Mouse (Mus musculus) mouse embryonic stem cell (cell line): ENCODE measurements around the gene Gm11992.

Source experiments
- in situ Hi-C, 2 experiments: fragments of 300-500 bp; cut with MboI; formaldehyde crosslinking; loops; 1 replicate in 1 of 2; 3 replicates in 1 of 2; pipeline ENCODE4 v1.14.3; 2019 to 2020; ENCODE audit warnings: low sequenced_read_pairs in 2 of 2, low pct_unique_long_range_greater_than_20kb in 1 of 2, mixed read lengths in 1 of 2; ENCODE audit not compliant: unreplicated experiment in 1 of 2

The Gm11992 gene

DNA sequence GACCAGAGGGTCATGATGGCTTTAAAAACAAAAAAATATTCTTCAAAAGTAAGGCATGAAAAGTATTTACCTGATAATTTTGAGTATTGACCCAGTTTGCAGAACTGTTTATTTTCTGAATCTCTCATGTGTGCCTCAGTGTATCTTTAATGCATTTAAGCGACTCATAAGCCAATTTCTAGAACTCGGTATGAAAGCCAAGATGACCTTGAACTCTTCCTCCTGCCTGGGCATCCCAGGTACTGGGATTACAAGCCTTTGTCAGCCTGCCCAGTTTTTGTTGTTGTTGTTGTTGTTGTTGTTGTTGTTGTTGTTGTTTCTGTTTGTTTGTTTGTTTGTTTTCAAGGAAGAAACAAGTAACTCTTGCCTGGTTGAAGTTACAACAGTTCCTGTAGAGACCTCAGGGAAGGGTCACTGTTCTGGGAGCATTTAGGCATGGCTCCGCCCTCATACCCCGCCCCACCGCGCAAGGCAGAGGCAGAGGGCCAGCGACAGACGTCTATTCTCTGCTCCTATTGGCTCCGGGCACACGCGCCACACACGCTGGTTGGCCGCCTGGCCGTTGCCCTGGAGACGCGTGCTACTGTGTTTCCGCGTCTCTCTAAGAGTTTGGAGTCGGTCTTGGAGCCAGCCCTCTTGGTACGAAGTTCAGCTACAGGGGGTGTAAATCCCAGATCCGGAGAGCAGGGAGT is at the start of gene Gm11992:
TSS of gene Gm11992 (plus strand) at position 584 of the 692 bp plus-strand sequence.
- in situ Hi-C loops: no loop called here

DNA sequence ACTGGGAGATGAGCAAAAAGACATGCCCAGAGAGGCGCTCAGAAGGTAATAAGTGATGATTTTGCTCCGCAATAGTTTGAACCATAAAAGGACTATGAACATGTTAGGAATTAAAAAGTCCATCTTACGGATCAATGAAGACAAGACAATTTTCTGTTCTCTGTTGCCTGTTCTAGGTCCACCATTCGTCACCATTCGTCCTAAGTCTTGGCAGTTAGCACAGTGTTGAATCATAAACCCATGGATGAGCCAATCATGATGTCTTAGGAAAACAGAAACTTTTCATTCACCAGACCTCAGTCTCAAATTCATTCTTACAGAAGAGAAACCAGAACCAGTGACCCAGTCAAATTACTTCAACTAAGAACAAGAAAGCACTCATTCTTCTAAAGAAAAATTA is 39.6 kb upstream of the Gm11992 start:
- in situ Hi-C loops: no loop called here

DNA sequence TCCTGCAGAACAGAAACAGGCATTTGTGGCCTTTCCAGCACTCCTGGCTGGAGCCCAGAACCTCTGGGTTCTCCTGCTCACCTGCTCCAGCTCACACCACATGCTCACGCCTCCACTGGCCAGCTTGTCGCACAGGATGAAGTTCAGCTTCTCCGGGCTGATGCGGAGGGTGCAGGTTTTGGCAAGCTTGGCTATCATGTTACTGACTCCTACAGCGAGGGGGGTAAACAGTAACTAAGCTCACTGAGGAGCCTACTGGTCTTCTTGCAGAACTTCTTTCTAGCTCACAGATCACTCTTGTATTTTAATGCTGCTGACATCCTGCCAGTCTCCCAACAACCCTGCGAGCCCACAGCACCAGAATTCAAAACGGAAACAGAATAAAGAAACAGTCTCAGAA is 38.0 kb upstream of the Gm11992 start:
- in situ Hi-C loops: loop anchor here in 1 of 2 experiments (10.0 kb wide), 1 partner anchor 104 kb away; the partner anchor contains the start of gene Upp1

DNA sequence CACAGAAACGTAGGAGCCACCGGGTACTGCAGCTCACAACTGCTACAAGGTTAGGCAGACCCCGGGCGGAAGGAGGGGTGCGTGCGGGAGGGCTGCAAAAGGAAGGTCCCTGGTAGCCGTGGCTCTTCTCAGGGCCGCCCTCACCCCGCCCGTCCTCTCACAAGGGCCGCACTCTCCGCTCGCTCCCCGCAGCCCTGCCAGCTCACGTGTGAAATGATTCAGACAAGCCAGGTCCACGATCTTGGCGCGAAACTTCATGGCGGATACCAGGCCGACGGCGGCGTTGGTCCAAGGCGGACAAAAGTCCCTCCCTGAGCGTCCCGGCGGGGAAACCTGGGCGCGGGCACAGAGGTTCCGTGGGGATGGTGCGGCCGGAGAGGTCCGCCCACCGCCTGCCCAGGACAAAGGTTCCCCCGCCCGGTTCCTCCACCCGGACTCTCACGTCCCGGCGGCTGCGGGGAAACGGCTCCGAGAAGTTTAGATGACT is 37.5 kb upstream of the Gm11992 start, which contains the start of gene Hus1:
TSS of gene Hus1 (minus strand) at position 339 of the 487 bp plus-strand sequence.
- in situ Hi-C loops: loop anchor here in 1 of 2 experiments (10.0 kb wide), 1 partner anchor 104 kb away; the partner anchor contains the start of gene Upp1

DNA sequence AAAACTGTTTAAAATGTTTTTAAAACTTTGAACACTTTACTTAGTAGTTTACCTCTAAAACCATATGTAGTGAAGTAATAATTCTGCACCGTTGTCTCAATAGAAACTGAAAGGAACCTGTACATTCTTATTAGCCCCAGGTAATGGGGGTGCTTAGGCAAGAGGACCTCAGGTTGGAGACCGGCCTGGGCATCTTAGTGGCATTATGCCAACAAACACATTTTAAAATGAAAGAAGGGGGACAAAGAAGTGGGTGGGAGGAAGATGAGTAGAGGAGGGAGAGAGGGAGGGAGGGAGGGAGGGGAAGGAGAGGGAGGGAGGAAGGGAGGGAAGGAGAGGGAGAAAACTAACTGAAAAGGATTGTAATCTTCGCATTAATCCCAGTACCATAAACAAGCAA is 37.0 kb upstream of the Gm11992 start:
- in situ Hi-C loops: loop anchor here in 1 of 2 experiments (10.0 kb wide), 1 partner anchor 103 kb away; the partner anchor contains the start of gene Upp1

DNA sequence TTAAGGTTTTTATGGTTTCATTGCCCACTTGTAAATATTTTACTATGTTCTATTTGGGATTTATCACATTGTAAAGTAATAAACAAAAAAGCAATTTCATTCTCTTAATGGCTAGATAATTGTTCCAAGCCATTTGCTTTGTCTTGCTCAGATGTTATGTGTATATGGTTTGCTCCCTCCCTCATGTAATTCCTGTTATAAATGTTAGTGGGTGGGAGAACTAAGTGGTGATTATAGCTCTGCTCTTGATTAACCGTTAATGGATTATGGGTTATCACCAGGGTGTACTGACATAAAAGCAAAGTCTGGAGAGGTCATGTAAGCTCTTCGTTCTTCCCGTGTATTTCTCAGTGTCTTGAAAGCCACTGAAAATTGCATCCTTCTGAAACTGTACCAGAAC is 33.7 kb upstream of the Gm11992 start:
- in situ Hi-C loops: loop anchor here in 1 of 2 experiments (10.0 kb wide), 1 partner anchor 100 kb away; the partner anchor contains the start of gene Upp1

DNA sequence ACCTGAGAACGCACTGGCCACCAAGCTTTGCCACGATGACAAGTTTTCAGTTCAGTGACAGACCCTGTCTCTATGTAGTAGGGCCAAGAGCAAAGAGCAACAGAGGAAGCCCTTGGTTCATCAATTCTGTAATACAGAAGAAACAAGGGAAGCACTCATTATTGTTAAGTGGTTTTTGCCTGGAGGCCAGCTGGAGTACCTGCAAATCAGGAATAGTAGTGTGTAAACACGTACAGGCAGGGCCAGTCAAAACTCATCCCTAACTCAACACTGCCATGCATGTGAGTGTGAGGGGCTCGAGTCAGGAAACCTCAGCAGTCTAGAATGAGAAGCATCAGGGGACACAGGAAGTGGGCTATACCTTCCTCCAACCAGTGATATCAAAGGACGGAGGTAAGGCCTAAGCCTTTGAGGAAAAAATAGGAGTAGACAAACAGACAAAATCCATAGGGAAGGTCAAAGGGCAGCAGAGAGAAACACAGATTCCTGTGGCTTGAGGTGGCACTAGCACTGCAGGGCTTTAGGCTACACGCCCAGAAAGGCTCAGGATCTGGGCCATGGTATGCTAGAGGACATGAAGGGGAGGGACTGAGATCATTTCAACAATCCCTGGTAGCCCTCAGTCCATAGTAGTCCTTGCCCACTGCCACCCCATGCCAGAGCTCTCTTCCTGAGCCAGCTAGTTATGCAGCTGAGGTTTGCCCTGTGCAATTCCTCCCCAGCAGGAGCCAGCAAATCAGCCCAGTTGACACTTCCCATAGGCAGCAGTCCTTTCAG is 29.7 kb upstream of the Gm11992 start:
- in situ Hi-C loops: loop anchor here in 1 of 2 experiments (10.0 kb wide), 1 partner anchor 96 kb away; the partner anchor contains the start of gene Upp1

DNA sequence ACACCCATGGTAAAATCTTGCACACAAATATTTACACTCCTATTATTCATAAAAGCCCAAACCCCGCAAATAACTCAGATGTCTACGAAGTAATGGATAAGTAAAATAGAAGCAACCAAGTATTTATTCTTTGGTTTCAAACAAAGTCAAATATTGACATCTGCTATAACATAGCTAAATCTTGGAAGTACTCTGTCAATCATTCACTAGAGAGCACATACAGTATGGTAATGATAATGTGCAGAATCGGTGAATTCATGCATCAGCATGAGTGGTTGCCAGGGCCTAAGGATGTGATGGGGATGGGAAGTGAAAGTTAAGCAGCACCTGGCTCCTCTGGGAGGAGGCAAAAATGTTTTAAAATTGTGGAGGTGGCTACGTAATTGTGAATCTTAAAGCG is 28.2 kb upstream of the Gm11992 start:
- in situ Hi-C loops: no loop called here

DNA sequence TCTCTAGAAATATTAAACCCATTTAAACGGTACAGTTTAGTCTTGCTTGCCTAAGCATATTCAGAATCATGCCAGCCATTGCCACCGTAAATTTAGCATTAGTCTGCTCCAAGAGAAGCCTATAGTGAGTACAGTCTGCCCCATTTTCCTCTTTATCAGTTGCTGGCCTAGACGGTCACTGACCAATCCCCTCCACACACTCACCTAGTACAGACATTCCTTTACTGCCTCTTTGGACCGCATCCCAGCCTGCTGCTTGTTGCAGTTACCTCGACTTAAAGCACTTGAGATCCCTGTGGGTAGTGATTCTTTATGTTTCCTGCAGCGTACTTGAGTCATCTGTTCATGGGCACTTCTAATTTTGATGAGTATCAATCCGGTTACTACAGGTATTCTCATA is 23.6 kb upstream of the Gm11992 start:
- in situ Hi-C loops: no loop called here

DNA sequence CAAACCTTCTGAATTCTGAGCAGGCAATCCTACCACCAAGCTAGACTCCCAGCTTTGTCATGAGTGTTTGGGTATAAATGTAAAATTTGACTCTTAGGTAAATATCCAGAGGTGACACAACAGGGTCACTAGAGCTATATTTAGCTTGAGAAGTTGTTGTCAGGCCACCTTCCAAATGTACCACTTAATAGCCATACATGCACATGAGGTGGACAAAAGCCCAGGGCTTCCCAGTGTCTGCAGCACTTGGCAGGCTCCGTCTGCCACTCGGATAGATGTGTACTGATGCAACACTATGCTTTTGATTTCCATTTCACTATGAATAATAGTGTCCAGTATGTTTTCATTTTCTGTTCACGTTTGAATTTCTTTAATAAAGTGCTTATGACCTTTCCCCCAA is 23.2 kb upstream of the Gm11992 start:
- in situ Hi-C loops: no loop called here

DNA sequence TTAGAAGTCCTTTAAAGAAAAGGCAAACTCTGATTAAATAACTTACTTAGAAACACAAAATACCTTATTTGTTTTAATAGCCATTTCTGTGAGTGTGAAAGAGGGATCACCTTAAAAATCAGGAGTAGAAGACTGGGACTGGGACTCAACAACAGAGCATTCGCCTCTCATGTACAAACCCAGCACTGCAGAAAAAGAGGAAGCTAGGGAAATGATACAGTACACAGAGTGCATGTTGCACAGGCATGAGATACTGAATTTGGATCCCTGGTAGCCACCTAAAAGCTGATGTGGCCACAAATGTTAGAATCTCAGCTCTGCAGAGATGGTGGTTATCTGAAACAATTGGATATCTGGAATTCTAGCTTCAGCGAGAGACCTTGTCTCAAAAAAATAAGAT is 16.9 kb upstream of the Gm11992 start:
- in situ Hi-C loops: no loop called here

DNA sequence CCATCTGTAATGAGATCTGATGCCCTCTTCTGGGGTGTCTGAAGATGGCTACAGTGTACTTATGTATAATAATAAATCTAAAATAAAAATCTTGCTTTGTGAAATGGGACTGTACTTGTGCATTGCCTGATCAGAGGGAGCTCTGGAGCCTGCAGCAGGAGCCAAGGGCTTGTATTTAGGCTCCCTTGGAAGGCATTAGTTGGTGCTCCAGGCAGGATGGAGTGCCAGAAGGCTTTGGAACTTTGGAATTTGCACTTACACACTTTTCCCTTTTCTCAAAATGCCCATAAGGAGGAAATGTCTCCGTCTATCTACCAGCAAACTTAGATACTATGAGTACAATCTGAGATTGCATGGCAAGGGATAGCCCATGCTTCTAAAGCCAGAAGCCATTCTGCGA is 1.8 kb upstream of the Gm11992 start:
- in situ Hi-C loops: no loop called here

DNA sequence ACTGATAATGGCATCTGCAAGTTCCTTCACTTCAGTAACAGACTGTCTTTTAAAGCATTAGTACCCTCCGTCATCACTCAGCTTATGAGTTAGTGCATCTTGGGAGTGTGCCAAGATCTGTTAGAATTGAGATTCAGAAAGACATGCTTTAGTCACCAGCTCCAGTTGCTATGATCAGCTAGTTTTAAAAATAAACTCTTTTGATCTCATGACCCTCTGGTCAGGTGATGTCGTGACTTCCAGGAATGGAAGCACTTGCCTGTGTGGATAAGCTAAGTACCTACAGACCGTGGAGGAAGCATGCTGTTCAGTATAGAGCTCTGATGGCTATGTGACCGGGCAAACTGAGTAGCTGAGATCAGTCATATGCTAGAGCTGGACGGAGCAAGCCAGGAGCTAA is 1.4 kb upstream of the Gm11992 start:
- in situ Hi-C loops: no loop called here

DNA sequence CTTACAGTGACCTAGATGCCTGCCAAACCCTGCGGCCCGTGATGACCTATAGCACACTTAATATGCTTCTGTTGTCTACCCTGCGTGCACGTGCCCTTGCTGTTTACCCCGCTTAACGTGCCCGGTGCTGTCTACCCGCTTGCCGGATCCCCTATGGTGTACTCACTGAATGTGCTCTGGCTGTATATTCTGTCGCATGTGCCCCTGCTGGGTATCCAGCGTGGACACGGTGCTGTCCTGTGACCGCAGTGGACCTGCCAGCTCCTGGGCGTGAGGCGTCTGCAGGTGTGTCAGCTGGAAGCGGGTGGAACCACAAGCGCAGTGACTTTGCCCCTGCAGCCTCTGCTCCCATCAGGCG is 288 bp downstream of the Gm11992 start, which contains the start of gene Sun3:
TSS of gene Sun3 (minus strand) at position 289 of the 358 bp plus-strand sequence.
- in situ Hi-C loops: no loop called here

DNA sequence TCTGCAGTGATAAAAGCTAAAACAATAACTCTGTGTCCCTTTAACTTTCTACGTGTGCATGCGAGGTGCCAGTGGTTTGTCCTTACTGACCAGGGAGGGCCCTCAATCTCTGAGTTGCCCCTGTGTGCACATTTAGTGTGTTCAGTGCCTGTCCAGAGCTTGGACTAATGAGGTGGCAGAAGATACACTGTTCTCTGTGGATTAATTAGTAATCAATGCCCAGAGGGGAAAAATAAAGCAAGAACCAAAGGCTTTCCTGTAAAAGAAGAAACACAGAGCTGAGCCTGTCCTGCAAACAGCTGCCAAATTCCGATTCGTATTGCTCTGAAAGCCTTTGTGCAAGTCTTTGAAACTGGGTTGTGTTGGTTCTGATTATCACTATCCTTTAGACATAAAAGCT is 1.8 kb downstream of the Gm11992 start:
- in situ Hi-C loops: no loop called here

DNA sequence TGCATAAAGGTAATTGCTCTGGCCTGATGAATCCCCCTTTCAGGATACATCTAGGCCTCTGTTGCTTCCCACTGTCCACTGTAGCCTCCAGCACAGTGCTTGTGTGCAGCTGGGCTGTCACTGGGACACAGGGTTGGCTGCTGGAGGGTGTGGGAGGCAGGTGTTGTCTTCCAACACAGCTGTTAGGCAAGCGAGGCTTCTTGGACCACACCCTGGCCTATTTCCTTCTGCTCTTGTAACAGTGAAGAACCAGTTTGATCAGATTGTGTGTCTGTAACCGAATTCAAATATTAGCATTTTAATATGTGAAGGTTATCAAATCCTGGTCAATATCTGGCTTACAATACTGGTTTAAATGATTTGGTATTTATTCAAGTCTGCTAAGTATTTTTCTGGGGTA is 3.5 kb downstream of the Gm11992 start:
- in situ Hi-C loops: no loop called here

DNA sequence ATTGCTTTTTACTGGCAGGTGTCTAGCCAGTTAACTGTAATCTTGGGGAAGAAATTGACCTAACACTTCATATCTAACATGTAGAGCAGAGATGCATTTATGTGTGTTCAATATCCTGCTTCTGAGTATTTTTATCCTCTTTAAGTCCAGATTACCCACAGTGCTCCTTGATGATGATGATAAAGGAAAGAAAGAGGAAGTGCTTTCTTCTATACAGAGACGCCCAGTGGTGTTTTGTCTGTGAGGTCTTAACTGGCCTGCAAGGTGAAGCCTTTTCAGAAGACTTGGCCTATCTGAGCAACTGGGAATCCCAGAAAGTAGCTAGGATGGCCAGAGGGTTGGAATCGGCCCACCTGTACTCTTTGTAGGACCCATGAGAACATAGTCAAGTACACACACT is 8.5 kb downstream of the Gm11992 start:
- in situ Hi-C loops: no loop called here

DNA sequence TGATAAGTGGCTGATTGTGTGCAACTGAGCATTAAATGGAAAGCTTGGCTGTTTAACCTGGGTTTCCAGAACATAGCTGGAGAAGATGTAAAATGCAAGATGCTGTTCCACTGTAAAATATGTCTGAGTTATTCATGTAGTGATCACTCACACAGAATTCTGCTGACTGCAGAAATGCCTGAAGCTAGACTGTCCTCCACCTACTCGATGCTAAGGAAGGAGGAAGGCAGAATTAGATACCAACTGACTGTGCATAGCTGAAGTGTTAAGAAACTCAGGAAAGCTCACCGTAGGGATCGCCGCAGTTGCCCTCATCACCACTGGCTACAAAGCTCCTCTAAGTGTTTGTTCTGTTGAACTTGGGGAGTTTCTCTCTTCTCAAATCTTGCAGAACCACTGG is 9.3 kb downstream of the Gm11992 start:
- in situ Hi-C loops: no loop called here

DNA sequence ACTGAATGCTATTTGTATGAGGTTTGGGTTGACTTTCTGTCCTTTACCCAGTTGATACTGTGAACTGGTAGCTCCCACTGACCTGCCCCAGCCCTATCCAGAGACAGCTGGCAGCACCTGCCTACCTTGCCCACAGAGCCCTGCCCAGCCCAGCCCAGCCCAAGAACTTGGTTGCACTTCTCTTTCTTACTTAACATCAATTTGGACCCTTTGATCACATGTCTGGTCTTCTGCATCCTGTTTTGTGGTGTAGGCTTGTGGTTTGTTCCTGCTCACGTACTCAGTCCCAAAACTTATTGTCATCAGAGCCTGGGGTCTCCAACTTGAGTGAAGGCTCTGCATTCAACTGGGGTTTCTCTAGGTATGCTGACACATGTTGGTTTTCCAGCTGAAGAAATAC is 11.6 kb downstream of the Gm11992 start:
- in situ Hi-C loops: no loop called here
